Mouse (Mus musculus) heart, adult 18-20 months (tissue): ENCODE measurements around the gene Fam187b. TPM values are rescaled to one million over a fixed set of nuclear protein-coding genes. Genes with fewer than 3 reads are reported as not detected.
"Not testable (repeated sequence)": the region's sequence is repeated elsewhere in the genome, so short reads cannot be mapped to it uniquely, and the experiment has no call there.

Source experiments
- DNase-seq, 2 experiments: peaks; one replicate each; pipeline ENCODE4 v3.0.0; 2021 to 2022; ENCODE audit warnings: mixed read lengths in 1 of 2
- long read RNA-seq, 2 experiments: library from polyadenylated mRNA; stranded (forward); transcript quantifications; one replicate each; pipeline ENCODE4 v2.0.0; 2021
- total RNA-seq, 2 experiments: library from RNA; stranded (reverse); gene quantifications; 2 replicates each; pipeline ENCODE4 v1.2.3; 2021

Fam187b gene
- total RNA-seq = not detected
- long read RNA-seq, experiment 1 = 0 reads
- long read RNA-seq, experiment 2 = 0 reads

DNA sequence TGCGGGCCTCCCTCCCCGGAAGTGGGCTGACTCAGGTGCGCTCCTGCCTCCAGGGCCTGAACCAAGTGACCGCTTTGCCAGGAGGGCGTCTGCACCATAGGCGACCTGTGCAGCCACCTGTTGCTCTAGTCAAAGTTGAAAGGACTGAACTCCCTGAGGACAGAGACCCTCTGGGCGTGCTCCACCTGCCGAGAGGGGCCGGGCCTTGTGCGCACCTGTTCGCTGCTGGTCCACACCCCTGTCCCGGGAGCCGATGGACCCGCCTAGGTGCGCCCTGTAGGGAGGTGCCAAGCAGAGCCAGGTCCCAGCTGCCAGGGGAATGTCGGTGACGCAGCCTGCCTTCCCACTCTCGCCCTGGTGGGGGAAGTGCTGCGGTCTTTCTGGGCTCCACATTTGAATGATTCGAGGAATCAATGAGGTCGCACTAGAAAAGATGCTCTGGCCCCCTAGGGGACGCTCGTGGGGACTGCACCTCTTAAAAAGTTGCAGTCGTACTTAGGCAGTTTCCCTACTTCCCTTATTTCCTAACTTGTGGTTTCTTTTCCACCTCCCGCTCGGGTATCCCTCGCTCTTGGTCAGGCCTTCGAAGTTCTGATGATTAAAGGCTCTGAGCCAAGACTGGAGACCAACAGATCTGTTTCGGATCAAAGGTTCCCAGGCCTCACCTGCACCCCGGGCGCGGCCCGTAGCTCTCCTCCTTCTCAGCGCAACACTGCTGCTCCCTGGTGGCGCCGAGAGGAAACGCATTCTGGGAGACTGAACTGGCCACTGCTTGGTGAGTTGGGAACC is at the start of gene Fam187b:
TSS of gene Fam187b (plus strand) at position 290 of the 789 bp plus-strand sequence.
- DNase-seq = peak; percentile 86 to 95

DNA sequence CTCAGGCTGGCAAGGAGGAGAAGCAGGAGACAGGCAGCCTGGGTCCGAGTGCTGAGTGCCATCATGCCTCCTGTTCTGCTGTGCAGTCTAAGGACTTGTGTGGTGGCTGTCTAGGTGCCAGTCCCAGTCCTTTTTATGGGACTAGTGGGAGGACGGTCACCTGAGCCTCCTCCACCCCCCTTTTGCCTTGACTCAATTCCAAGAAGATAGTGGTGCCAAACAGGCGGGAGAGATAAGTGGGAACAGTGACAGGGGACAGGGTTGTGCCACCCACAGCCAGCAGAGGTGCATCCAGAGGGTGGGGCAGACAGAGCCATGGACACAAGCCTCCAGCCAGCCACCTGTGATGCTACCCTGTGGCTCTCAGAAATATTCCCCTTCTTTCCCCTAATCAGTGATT is 49.5 kb upstream of the Fam187b start:
- DNase-seq = peak; percentile 12 to 14

DNA sequence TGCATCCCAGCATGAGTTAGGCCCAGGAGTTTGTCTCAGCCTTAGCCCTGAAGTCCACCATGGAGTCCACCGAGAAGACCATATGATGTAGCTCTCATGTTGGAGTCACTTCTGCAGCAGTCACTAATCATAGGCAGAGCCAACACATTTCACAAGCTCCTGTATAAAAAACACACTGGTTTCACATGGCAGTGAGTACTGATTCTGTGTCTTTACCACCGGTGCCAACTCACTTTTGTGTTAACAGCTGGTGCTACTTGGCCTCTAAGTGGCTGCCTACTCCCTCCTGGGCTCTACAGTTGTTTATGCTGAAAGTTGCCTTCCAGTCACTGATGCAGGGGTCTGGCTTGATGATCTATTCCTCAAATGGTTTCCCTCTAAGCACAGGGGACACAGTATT is 49.0 kb upstream of the Fam187b start, which contains the start of gene Hamp2:
TSS of gene Hamp2 (minus strand) at position 101 of the 400 bp plus-strand sequence.
- not testable (repeated sequence) for DNase-seq

DNA sequence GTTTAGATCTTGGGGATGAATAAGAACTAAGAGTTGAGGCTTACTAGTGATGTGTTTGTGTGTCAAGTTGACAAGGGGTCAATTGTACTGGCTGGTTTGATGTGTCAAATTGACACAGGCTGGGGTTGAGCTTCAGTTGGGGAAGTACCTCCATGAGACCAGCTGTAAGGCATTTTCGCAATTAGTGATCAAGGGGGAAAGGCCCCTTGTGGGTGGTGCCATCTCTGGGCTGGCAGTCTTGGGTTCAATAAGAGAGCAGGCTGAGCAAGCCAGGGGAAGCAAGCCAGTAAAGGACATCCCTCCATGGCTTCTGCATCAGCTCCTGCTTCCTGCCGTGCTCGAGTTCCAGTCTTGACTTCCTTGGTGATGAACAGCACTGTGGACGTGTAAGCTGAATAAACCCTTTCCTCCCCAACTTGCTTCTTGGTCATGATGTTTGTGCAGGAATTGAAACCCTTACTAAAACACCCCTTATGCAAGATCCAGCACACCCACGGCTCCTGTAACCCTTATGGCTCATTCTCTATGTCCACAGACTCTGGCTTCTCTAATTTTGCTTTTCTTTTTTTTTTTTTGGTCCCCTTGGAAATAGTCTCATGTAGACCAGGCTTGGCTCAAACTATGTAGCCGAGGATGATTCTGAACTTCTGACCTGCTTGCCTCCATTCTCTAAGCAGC is 38.0 kb upstream of the Fam187b start:
- not testable (repeated sequence) for DNase-seq

GRCm38 (mm10) chr7:30940070-30940469 is 33.5 kb upstream of the Fam187b start:
- DNase-seq = not testable (repeated sequence)

DNA sequence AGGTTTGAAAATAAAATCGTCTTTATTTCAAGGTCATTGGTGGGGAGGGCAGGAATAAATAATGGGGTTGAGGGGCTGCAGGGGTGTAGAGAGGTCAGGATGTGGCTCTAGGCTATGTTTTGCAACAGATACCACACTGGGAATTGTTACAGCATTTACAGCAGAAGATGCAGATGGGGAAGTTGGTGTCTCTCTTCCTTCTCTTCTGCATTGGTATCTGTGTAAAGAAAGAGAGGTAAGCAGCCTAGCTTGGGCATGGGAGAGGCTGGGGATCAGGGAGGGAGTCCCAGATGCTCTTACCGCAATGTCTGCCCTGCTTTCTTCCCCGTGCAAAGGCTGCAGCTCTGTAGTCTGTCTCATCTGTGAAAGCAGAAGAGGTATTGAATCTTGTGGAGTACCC is 31.2 kb upstream of the Fam187b start:
- DNase-seq = not testable (repeated sequence)

- DNase-seq = no peak
These were observed 29.5 kb upstream of the Fam187b start, which contains the start of gene Hamp for GRCm38 (mm10) chr7:30943909-30944635. Gene Hamp, minus strand, starts transcription at chr7:30944032.

DNA sequence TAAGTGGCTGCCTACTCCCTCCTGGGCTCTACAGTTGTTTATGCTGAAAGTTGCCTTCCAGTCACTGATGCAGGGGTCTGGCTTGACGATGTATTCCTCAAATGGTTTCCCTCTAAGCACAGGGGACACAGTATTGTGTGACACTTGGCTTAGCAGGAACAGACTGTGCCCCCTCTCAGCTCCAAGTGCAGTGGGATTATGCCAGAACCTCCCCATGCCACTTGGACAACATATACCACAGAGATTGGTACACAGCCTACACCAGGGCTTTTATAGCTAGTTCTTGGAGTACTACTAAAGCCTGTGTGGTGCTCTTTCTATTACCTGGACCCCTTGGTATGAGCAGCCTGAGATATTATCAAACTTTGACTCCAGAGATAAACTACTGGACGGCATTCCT is 28.9 kb upstream of the Fam187b start:
- not testable (repeated sequence) for DNase-seq

DNA sequence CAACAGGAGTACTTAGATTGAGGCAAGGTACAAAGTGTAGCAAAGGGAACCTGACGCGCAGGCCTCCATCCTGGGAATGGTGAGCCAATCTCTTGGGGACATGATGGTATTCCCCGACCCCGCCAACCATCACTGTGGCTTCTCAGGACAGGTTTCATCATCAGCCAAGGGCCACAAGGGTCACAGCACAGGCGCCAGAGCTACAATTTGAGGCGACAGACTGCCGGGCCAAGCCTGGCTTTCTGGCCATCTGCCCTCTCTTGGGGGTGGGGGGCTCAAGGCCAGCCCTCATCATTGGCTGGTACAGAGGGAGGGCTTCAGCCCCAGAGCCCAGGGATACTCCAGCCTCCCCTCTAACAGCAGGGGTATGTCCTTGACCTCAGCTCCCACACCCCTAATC is 28.1 kb upstream of the Fam187b start:
- DNase-seq = not testable (repeated sequence)

- no peak for DNase-seq
These were observed 27.7 kb upstream of the Fam187b start for GRCm38 (mm10) chr7:30945876-30946275.

GRCm38 (mm10) chr7:30949902-30950301 is 23.7 kb upstream of the Fam187b start:
- DNase-seq = not testable (repeated sequence)

GRCm38 (mm10) chr7:30952441-30953265 is 20.9 kb upstream of the Fam187b start:
- no peak for DNase-seq

- DNase-seq = peak in 1 of 2 experiments; percentile 64
These were observed 20.1 kb upstream of the Fam187b start for GRCm38 (mm10) chr7:30953459-30953858.

- no peak for DNase-seq
These were observed 19.6 kb upstream of the Fam187b start for GRCm38 (mm10) chr7:30954036-30954435.

- no peak for DNase-seq
These were observed 18.5 kb upstream of the Fam187b start for GRCm38 (mm10) chr7:30954971-30955520.

- DNase-seq = peak; percentile 93 to 96
These were observed 17.8 kb upstream of the Fam187b start for GRCm38 (mm10) chr7:30955584-30956356.

DNA sequence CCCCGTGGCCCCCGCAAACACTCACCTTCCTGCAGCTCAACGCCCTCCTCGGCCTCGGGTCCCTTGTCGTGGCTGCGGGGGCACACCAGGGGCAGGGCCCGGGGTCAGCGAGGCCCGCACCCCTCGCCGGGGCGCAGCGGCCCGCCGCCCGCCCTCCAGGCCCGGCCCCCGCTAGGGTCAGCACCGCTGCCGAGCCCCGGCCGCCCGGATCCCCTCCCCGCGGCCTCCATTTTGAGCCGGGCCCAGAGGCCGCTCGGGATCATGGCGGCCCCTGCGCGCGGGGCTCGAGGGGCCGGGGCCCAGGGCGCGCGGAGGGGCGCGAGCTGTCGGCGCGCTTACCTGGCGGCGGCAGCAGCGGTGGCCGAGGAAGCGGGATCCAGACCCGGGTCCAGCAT is 17.2 kb upstream of the Fam187b start:
- no peak for DNase-seq

GRCm38 (mm10) chr7:30956756-30957366 is 16.7 kb upstream of the Fam187b start, which contains the start of gene Usf2:
Gene Usf2, minus strand, starts transcription at chr7:30956803.
- peak; percentile 79 to 88 for DNase-seq

- DNase-seq = peak; percentile 95 to 97
These were observed 16.2 kb upstream of the Fam187b start for GRCm38 (mm10) chr7:30957367-30957783.
